Mouse (Mus musculus) embryonic fibroblast, embryonic 13.5 days (primary cell): ENCODE measurements around the gene Foxp1. TPM values are rescaled to one million over a fixed set of nuclear protein-coding genes. Genes with fewer than 3 reads are reported as not detected.

Experiments
- H3K27ac ChIP-seq: 2 replicates; pipeline ENCODE4 v1.5.1; 2012; ENCODE audit warnings: low read length, control low read depth, inconsistent platforms; ENCODE audit not compliant: insufficient read depth
- H3K4me1 ChIP-seq: 2 replicates; pipeline ENCODE4 v1.6.1; 2011; ENCODE audit warnings: low read length; ENCODE audit not compliant: control insufficient read depth, insufficient read depth
- H3K4me3 ChIP-seq: 2 replicates; pipeline ENCODE4 v1.5.1; 2011; ENCODE audit warnings: mild to moderate bottlenecking, control low read depth, low read length; ENCODE audit not compliant: insufficient read depth
- CTCF ChIP-seq: IDR thresholded peaks from 2 replicates; pipeline ENCODE4 v1.5.1; 2011; ENCODE audit warnings: mild to moderate bottlenecking, control low read depth, low read length, moderate library complexity, borderline replicate concordance; ENCODE audit not compliant: insufficient read depth
- POLR2A ChIP-seq: IDR thresholded peaks from 2 replicates; pipeline ENCODE4 v1.6.1; 2011; ENCODE audit warnings: low read depth, mild to moderate bottlenecking, control low read depth, low read length, moderate library complexity
- polyA plus RNA-seq: library from polyadenylated mRNA; stranded (reverse); fragments of >200 nt; gene quantifications from 2 replicates; pipeline ENCODE4 v1.2.4, GENCODE M21; 2011; ENCODE audit warnings: low read depth; ENCODE audit not compliant: missing spikeins, insufficient read length

The Foxp1 gene
- polyA plus RNA-seq, 1 experiment = 137 TPM

DNA sequence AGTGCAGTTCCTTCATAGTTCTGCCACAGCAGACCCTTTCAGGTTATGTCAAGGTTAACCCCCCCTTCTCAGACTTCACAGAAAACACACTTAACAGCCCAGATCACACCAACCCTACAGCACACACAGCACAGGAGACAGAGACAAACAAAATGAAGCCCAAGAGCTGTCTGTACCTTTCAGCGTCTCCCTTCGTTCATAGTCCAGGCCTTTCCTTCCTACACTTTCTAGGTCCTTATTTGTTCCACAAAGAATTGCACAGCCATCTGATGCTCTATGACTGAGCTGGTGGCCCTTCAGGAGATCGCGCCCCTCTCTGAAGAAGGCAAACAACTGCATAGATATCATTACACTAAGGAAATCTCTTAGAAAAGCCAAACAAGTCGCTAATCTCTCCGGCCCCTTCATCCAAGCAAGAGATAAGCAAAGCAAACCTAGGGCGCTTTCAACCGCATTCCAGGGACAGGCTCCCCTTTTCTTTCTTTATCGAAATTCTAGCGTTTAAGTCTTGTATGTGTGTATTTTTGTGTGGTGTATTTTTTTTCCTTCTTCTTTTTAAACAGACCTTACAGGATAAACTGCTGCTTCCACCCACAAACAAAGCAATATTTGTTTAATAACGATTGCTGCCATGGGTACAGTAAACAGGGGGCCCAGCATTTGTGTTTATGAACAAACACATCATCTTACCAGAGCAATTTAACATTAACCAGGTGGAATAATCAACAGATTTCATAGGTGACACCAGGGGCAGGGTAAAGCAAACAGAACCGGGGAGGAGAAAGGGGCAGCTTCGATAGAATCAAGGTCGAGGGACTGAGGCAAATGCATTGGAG lies 349.2 kb downstream of the Foxp1 start:
- no peak for TF ChIP-seq CTCF
- TF ChIP-seq POLR2A = no peak

DNA sequence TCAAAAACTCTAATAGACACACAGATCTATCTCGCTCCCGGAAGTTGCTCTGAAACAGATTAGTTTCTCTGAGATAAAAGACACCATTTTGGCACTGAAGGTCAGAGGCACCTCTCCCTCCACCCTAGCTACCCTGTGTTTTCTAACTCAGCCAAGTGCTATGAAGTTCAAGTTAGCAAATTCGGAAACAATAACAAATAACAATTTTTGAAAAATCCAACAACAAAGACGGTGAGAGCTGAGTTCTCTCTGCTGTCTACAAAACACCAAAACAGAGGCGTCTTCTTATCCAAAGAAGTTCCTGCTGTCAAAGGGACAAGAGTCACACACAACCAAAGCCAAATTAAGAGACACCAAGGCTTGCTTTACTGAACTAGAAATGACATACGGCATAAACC lies 349.9 kb downstream of the Foxp1 start:
- no peak overlapping the region for H3K4me3 ChIP-seq
- peaks cover 7% of the 10 kb centered on the region for H3K4me1 ChIP-seq
- H3K27ac ChIP-seq = no peak overlapping the region
- TF ChIP-seq CTCF (no peak), POLR2A (no peak)

More for the DNA sequence above, 349.2 kb downstream of the Foxp1 start:
- no peak overlapping the region for H3K27ac ChIP-seq
- peaks cover 7% of the 10 kb centered on the region for H3K4me1 ChIP-seq
- H3K4me3 ChIP-seq = no peak overlapping the region

DNA sequence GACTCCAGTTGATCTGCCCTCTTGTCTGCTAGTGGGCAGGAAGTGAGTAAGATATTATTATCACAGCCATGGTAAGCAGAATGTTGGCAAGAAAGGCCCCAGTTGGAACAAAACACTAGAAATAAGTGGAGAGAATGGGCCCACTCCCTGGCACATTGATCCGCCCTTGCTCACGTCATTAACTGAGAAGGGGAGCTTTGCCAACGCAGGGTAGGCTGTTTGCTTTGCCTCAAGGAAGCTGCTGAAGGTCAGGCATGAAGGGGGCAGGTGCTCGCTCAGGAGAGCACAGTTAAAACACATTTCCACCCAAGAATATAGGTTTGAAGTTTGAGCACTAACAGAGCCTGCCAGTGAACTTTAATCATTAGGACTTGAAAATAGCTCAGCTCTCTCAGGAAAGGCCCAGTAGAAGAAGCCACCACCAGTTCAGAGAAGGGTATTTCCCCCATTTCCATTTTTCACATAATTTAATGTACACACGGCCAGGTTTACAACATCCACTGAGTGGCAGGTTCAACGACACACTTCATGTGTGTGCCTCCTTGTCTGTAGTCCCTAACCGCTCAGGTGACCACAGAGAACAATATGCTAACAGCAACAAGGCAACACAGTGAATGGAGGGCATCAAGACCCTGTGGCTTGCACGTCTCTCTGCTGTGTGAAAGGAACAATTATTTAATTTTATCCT lies 350.5 kb downstream of the Foxp1 start:
- Histone ChIP-seq H3K4me1 (peaks cover 7% of the 10 kb centered on the region), H3K4me3 (no peak overlapping the region), H3K27ac (no peak overlapping the region)
- TF ChIP-seq CTCF (no peak), POLR2A (no peak)

DNA sequence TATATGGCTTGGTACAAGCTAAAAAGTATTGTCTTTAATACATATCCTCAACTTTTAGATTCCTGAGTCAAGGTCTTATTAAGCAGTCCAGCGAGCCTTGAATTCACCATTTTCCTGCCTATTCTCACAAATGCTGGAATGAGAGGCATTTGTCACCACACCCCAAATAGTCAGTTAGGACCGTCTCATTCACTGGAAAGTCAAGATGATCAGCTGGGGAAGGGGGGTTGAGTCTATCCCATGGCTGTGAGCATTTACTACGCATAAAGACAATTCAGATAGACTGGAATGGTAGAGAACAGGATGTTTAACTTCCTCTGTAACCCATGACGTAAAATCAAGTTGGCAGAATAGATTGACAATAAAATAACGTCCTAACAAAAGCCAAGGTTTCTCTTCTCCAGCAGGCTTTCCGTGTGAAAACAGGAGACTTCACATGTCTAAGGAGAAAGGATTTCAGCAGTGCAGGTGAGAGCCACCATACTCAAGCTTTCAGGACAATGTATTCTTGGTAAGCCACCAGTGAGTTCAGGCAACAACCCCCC lies 351.2 kb downstream of the Foxp1 start:
- TF ChIP-seq CTCF = no peak
- Histone ChIP-seq H3K4me1 (peaks cover 7% of the 10 kb centered on the region), H3K4me3 (no peak overlapping the region), H3K27ac (no peak overlapping the region)

DNA sequence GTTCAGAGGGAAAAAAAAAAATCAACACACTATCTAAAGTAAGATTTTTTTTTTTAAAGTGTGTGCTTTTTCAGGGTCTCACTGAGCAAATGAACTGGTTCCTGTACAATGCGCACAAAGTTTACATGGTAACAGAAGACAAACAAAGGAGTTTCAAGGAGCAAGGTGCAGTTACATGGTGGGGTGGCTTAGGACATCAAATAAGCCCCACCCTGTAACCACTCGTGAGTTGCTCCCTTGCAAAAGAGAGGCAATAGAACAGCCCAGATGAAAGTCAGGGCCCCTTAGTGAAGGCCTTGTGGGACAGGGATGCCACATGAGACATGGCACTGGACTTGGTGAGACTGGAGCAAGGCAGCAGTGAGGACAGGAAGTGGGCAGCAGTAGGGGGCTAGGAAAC lies 353.8 kb downstream of the Foxp1 start:
- Histone ChIP-seq H3K4me3 (no peak overlapping the region), H3K4me1 (peaks cover 7% of the 10 kb centered on the region), H3K27ac (no peak overlapping the region)
- TF ChIP-seq CTCF = no peak
- no peak for TF ChIP-seq POLR2A

DNA sequence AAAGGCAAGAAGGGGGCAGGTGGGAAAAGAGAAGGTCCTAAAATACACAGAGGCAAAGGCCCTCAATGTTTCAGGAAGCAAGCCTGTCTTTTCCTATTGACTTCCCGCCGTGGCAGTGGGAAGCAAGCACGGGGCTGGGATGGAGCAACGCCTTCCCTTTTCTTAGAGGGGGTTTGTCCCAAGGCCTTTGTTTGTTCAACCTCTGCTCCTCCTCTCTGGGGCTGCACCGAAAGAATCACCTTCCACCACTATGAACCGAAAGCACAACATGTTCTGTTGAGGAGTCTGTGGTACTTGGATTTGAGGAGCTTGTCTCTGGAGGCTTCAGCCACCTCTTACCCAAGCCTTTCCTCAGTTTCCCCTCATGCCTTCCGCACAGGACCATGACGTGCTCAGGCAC lies 355.5 kb downstream of the Foxp1 start:
- H3K4me1 ChIP-seq = peaks cover 6% of the 10 kb centered on the region
- TF ChIP-seq POLR2A (no peak), CTCF (no peak)
- H3K4me3 ChIP-seq = no peak overlapping the region
- H3K27ac ChIP-seq = no peak overlapping the region

DNA sequence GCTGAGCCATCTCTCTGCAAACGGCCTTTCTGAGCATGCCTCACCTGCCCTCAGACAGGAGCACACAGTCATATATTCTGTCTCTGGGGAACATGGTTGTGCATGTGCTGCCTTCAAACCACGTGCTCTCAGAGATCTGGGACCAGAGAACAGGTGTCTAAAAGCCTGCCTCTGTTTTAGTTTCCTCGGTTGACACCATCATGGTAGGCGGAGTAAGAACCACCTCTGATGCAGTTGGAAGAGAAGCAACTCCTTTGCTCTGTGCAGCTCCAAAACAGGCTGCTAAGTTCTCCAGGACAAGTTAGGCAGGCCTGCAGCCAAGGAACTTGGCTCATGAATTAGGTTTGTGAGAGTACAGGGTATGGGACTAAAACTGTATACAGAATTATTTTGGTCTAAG lies 356.4 kb downstream of the Foxp1 start:
- no peak for TF ChIP-seq POLR2A
- TF ChIP-seq CTCF = no peak
- Histone ChIP-seq H3K27ac (no peak overlapping the region), H3K4me3 (no peak overlapping the region), H3K4me1 (no peaks in the 10 kb centered on the region)

DNA sequence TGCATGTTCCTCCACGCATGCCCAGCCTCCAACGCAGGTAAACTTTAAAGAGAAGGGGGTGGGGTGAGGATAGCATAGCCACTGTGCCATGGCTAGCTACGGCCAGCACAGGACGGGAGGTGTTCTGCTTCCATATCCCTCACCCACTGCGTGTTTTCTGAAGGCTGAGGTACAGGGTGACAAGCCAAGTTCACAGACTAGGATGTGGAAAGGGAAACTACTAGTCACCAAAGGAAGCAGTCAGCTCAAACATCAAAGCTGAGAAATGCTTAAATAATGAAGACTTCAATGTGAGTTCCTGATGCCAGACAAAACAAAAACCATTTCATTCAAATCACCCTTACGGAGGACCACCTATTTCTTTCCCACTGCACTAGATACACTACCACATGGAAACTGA lies 357.8 kb downstream of the Foxp1 start:
- H3K27ac ChIP-seq = no peak overlapping the region
- TF ChIP-seq POLR2A = no peak
- TF ChIP-seq CTCF = no peak
- H3K4me1 ChIP-seq = peaks cover 1% of the 10 kb centered on the region; the same call in 1 of the 2 replicates
- no peak overlapping the region for H3K4me3 ChIP-seq

DNA sequence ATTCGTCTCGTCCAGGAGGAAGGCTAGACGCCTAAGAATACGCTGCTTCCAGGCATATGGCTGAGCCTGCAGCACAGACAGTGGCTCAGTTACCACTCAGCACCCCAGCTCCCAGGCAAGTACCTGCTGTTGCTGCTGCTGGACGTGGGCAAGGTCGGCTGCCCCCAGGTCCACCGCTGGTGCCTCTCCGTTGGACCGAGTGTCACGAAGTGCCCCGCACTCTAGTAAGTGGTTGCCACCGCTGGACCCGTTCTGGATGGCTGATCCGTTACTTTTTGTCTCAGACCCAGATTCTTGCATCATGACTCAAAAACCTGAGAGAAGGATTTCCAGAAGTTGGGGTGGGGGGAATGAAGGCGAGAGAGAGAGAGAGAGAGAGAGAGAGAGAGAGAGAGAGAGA lies 359.8 kb downstream of the Foxp1 start:
- Histone ChIP-seq H3K4me1 (peaks cover 6% of the 10 kb centered on the region; the same call in 1 of the 2 replicates), H3K27ac (no peak overlapping the region)
- TF ChIP-seq POLR2A = no peak

DNA sequence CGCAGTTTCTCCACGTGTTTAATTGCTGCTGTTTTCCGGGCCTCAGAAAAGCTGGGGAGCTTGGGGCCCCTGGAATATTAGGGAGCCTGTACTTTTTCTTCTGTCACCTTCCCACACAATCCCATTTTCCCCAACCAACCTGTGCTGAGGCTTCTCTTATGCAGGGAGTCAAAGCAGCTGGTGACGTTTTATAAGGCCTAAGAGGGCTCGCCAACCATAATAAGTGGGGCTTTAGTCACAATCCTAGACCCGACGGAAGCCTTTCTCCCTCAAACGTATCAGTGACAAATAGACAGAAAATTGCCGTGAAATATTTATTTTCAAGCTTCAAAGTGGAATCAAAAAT lies 362.2 kb downstream of the Foxp1 start:
- 0 out of 2 replicates have a peak overlapping the region, but pooled peaks have one; percentile 17 for H3K4me3 ChIP-seq
- TF ChIP-seq POLR2A = no peak
- TF ChIP-seq CTCF = no peak
- H3K27ac ChIP-seq = peak overlapping the region; percentile 96
- peaks cover 6% of the 10 kb centered on the region; the same call in 1 of the 2 replicates for H3K4me1 ChIP-seq

More for the DNA sequence above, 359.8 kb downstream of the Foxp1 start:
- H3K4me3 ChIP-seq = no peak overlapping the region
